Mouse (Mus musculus) megakaryocyte, embryonic 14.5 days (primary cell): ENCODE results near the gene Fnbp1l.

ENCODE experiments used
- FLI1 ChIP-seq: IDR thresholded peaks from 2 replicates; pipeline ENCODE4 v1.6.1; 2012; ENCODE audit warnings: low read length, inconsistent platforms, mixed read lengths
- GATA1 ChIP-seq: IDR thresholded peaks from 3 replicates; pipeline ENCODE4 v1.6.1; 2012; ENCODE audit warnings: mixed read lengths, low read length, inconsistent platforms, borderline replicate concordance

DNA sequence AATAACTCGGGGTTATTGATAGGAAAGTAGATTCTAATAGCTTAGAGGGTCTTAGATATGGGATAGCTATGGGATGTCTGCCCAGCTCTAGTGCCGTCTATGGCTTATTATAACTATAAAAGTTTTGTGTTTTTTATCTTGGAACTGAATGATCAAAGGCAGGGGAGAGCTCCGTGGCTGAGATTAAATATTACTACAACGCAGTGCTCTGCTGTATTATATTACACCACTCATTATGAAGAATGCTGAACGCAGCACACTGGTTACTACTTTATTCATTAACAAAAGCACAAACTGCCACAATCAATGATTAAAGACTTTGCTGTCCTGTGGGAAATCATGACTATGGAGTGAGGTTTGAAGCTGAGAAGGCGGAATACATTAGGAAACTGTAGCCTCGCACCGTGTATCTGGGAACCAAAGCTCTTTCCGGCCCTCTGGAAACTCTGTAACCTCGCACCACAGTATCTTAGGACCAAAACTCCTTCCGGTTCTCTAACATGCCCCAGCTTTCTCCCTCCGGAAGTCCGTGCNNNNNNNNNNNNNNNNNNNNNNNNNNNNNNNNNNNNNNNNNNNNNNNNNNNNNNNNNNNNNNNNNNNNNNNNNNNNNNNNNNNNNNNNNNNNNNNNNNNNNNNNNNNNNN lies 27.8 kb upstream of the Fnbp1l start:
- no peak for TF ChIP-seq GATA1
- TF ChIP-seq FLI1: no peak
